Mouse (Mus musculus): ENCODE results near the gene Rnf145.

DNA sequence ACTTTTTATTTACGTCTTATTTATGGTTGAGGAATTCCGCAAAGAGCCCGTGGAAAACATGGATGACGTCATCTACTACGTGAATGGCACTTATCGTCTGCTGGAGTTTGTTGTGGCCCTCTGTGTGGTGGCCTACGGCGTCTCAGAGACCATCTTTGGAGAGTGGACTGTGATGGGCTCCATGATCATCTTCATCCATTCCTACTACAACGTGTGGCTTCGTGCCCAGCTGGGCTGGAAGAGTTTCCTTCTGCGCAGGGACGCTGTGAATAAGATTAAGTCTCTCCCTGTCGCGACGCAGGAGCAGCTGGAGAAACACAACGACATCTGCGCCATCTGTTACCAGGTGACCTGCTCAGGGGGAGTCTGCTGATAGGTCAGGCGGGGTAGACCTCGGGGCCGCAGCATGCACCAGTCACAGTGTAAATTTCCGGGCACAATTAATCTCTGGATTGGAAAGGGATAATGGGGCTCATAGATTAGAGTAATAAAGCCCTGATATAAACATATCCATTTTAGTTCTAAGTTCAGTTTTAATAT, 42.8 kb downstream of the Rnf145 start:
- TF ChIP-seq CTCF (IDR thresholded peaks at IDR 0.05; ENCODE audit: low read depth, low read length) (no peak), POLR2A (IDR thresholded peaks at IDR 0.05; ENCODE audit: borderline replicate concordance, low read depth, low read length) (no peak)
